Mouse (Mus musculus): ENCODE results near the gene Strn3. TPM values are rescaled to one million over a fixed set of nuclear protein-coding genes. Genes with fewer than 3 reads are reported as not detected.

The Strn3 gene
- polyA plus RNA-seq, 1 experiment from 2014 or later = 46.5 TPM

DNA sequence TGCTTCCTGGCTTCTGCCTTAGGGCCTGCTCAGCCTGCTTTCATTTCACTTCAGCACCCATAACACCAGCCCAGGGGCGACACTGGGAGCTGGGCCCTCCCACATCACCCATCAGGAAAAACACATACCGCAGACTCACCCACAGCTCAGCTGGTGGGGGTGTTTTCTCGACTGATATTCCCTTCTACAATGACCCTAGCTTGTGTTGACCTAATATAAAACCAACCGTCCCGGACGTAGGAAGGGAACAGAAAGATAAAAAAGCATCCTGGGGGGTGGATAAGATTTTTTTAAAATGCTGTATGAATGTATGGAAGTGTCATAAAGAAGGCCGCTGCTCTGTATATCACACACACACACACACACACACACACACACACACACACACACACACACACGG, 122.2 kb downstream of the Strn3 start:
- Histone ChIP-seq H3K9me3 (ENCODE audit: control insufficient read depth, low read length) (no peaks in the 10 kb centered on the region), H3K27me3 (ENCODE audit: control insufficient read depth, insufficient read depth, low read length) (no peaks in the 10 kb centered on the region), H3K36me3 (replicated peaks; ENCODE audit: control insufficient read depth, insufficient read depth) (no peaks in the 10 kb centered on the region), H3K4me2 (replicated peaks) (no peak overlapping the region), H3K4me3 (replicated peaks; ENCODE audit: low read length) (no peak overlapping the region), H3K27ac (no peak overlapping the region), H3K9ac (no peak overlapping the region), H3K4me1 (replicated peaks; ENCODE audit: control insufficient read depth, insufficient read depth, low read length) (no peaks in the 10 kb centered on the region)
- DNase-seq (ENCODE audit: low spot score) (no peak), ATAC-seq (ENCODE audit: low FRiP score) (no peak)
- 87% methylated on average over 8 of the region's 8 CpGs for WGBS

DNA sequence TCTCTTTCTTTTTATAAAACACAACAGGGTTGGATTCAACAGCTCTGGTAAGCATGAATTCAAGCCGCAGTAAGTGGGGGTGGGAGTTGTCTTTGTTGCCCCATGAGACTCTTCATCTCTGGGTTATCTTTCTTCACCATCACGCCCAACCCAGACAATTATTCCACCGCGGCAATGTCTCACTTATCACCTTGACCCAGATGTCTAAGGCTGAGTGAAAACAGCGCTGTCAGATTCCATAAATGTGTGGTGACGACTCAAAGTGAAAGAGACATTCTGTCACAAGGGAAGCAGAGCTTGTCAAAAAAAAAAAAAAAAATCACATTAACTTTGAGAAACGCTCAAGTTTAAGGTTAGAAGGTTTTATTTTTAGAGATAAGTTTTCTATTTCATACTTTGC, 124.5 kb downstream of the Strn3 start:
- no peak for DNase-seq (ENCODE audit: low spot score)
- 79% methylated on average over 7 of the region's 7 CpGs for WGBS
- no peak for ATAC-seq (ENCODE audit: low FRiP score)
- no peaks in the 10 kb centered on the region for H3K4me1 ChIP-seq (replicated peaks; ENCODE audit: control insufficient read depth, insufficient read depth, low read length)
- H3K4me3 ChIP-seq (replicated peaks; ENCODE audit: low read length) = no peak overlapping the region
- H3K27me3 ChIP-seq (ENCODE audit: control insufficient read depth, insufficient read depth, low read length) = no peaks in the 10 kb centered on the region
- H3K27ac ChIP-seq = no peak overlapping the region
- no peaks in the 10 kb centered on the region for H3K9me3 ChIP-seq (ENCODE audit: control insufficient read depth, low read length)
- no peak overlapping the region for H3K4me2 ChIP-seq (replicated peaks)
- no peaks in the 10 kb centered on the region for H3K36me3 ChIP-seq (replicated peaks; ENCODE audit: control insufficient read depth, insufficient read depth)
- no peak overlapping the region for H3K9ac ChIP-seq

DNA sequence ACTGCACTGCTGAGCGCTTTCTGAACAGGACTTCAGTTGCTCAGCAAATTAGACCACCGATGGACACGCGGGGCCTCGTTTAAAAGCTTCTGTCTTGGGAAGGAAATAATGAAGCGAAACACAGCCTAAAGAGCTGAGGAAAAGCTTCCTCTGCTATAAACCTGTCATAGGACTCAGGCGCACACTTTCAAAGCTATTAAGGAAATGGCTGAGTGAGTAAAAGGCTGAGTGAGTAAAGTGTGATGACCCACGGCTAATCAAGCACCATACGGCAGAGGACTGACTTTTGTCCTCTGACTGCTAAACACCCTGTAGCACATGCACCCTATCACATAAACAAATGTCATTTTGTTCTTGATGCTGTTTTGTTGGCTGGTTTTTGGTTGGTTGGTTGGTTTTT, 130.3 kb downstream of the Strn3 start:
- Histone ChIP-seq H3K27me3 (ENCODE audit: control insufficient read depth, insufficient read depth, low read length) (no peaks in the 10 kb centered on the region), H3K4me2 (replicated peaks) (no peak overlapping the region), H3K4me3 (replicated peaks; ENCODE audit: low read length) (no peak overlapping the region), H3K27ac (no peak overlapping the region), H3K9ac (no peak overlapping the region), H3K9me3 (ENCODE audit: control insufficient read depth, low read length) (no peaks in the 10 kb centered on the region), H3K4me1 (replicated peaks; ENCODE audit: control insufficient read depth, insufficient read depth, low read length) (no peaks in the 10 kb centered on the region), H3K36me3 (replicated peaks; ENCODE audit: control insufficient read depth, insufficient read depth) (no peaks in the 10 kb centered on the region)
- no peak for ATAC-seq (ENCODE audit: low FRiP score)
- DNase-seq (ENCODE audit: low spot score) = no peak
- WGBS = 61% methylated on average over 9 of the region's 9 CpGs

Other genes with a start within 250 kb of the Strn3 start
- gene Coch, start 98.6 kb downstream of the Strn3 start, polyA plus RNA-seq (2014; fragmentation: Nextera tagmentation; extraction: Ambion mirVana) = 19.1 and 25.3 TPM in 2 replicates
- gene Ap4s1, start 864 bp downstream of the Strn3 start, polyA plus RNA-seq (2014; fragmentation: Nextera tagmentation; extraction: Ambion mirVana) = 58.2 and 60.9 TPM in 2 replicates
- 42.9 and 44.3 TPM in 2 replicates for gene Hectd1, start 137.6 kb upstream of the Strn3 start, polyA plus RNA-seq (2014; fragmentation: Nextera tagmentation; extraction: Ambion mirVana)